Mouse (Mus musculus) T-helper 1 cell (primary cell): Measurements from ENCODE around the gene Gm9945.

Experiments used
- in situ Hi-C: fragments of 300-600 bp; cut with MboI, MseI; formaldehyde crosslinking; loops from one replicate; pipeline ENCODE4 v1.15.1; 2025; ENCODE audit warnings: high pct_unique_total_duplicates

Gene Gm9945

GRCm38 (mm10) chr11:53493243-53493955, 13.4 kb downstream of the Gm9945 start:
- in situ Hi-C loops = no loop called here

- in situ Hi-C loops = no loop called here
These were observed 15.5 kb downstream of the Gm9945 start for GRCm38 (mm10) chr11:53495417-53495816.

DNA sequence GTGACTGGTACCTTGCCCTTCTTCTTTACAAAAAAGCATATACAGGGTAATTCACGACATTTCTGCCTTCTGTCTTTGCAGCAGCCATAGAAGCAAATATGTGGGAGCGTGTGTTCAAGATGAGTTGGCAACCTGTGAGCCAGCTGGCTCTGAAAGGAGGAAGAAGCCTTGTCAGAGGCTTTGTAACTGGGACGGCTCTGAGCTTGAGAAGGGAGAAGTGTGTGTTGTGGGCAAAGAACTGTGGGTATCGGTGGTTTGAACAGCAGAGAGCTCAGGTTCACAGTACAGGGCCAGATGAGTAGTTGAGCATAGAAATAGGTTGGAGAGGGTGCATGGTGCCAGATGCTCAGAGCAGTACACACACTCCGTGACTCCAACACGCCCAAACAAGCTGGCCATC, 17.0 kb downstream of the Gm9945 start:
- in situ Hi-C loops = no loop called here

- in situ Hi-C loops = no loop called here
These were observed 20.6 kb downstream of the Gm9945 start for GRCm38 (mm10) chr11:53500569-53500968.

- in situ Hi-C loops = no loop called here
These were observed 22.2 kb downstream of the Gm9945 start for GRCm38 (mm10) chr11:53502039-53502765.

- in situ Hi-C loops = no loop called here
These were observed 23.8 kb downstream of the Gm9945 start for GRCm38 (mm10) chr11:53503738-53504137.

- in situ Hi-C loops = no loop called here
These were observed 24.4 kb downstream of the Gm9945 start for GRCm38 (mm10) chr11:53504376-53504775.

DNA sequence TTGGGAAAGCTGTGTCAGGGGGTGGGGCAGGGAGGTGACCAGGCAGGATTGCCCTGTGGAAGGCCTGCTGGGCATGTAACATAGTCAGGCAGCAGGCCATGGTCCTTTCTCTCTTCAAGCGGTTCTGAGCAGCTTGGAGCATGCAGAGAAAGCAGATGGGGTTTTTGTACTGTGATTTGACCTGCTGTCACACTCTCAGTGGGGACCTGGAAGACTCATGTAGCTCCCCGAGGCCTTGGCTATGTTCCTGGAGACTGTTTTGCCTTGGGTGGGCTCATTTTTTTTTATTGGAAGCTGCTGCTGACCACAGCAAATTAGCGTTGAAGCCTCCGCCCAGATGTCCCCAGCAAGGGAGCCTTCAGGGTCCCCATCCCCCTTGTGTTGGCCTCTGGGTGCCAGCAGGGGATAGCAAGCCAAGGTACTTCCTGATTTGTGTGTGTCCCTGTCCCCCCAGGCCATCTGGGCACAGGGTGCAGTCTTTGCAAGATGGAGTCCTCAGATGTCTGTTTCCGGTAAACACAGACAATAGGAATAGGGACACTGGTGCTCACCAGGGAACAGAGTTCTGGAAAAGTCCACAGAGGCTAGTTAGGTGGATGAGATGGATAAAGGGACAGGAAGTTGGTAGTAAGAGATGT, 25.2 kb downstream of the Gm9945 start:
- in situ Hi-C loops = no loop called here

DNA sequence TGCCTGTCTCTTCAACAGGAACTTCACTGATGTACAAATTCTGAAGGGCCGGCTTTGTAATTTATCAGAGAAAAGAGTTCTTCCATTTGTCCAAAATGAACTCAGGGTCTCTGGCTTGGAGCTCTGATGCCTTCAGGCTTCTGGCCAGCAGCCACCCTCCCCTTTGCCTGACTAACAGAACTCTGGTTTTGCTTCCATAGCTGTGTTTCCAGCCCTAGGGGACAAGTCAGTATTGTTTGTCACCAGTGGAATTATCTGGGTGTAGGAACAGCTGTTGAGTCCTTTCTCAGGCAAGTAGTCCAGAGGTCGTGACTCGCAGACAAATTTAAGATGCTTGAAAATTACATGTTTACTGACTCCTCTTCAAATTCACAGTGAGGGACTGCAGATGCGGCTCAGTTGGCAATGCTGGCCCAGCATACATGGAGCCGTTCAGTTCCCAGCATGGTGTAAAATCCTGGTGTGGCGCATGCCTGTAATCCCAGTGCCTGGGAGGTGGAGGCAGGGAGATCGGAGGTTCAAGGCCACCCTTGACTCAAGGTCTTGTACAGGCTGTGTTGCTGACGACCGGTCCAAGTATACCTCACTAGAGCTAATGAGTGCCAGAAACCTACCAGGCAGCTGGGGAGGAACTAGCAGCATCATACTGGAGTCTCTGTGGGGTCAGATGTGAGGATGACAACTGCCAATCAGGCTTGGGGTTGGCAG, 27.3 kb downstream of the Gm9945 start:
- in situ Hi-C loops = no loop called here

DNA sequence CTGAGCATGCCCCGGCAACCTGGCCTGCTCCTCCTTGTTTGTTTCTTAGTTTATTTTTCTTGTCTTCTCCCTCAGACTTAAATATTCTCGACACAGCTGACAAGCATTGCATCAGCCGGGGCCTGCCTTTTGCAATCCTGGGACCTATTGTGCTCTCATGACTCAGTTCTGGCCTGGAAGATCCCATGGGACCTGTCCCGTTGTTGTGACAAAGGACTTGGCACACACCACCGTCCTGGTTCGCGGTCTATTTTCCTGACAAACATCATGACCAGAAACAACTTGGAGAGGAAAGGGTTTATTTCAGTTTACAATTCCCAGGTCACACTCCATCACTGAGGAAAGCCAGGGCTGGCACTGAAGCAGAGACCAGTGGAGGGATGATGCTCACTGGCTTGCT, 28.2 kb downstream of the Gm9945 start:
- in situ Hi-C loops = no loop called here

DNA sequence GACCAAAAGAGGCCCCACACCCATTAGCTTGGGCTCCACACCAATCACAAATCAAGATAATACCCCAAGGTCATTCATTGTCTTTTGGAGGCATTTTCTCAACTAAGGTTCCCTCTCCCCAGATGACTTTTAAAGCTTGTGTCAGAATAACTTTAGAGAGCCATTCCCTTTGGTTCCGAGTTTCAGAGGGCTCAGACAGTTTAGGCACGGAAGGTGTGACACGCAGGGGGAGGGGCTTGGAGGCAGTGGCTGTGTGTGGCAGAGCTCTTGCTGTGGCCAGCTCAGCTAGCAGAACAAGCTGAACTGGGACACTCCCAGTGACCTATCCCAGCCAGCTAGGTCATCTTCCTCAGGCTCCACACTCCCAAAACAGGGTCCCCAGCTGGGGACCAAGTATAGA, 28.6 kb downstream of the Gm9945 start:
- in situ Hi-C loops = no loop called here

DNA sequence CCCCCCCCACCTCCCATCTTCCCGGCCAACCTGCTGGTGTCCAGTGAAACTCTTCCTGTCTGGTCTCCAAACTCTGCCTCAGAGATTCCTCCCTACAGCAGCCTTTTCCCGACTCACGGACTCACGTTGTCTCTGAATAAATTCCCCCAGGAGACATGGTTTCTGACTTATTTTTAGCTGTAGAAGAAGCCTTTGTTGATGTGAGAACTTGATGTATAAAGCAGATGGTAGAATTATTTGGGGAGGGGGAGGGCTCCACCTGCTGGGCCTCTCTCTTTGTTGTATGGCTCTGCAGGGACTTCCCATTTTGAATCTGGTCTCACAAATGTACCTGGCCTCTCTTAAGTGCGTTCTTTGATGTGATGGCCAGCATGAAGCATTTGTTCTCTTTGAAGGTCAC, 30.4 kb downstream of the Gm9945 start:
- in situ Hi-C loops = no loop called here

- in situ Hi-C loops = no loop called here
These were observed 37.0 kb downstream of the Gm9945 start for GRCm38 (mm10) chr11:53516775-53517627.

DNA sequence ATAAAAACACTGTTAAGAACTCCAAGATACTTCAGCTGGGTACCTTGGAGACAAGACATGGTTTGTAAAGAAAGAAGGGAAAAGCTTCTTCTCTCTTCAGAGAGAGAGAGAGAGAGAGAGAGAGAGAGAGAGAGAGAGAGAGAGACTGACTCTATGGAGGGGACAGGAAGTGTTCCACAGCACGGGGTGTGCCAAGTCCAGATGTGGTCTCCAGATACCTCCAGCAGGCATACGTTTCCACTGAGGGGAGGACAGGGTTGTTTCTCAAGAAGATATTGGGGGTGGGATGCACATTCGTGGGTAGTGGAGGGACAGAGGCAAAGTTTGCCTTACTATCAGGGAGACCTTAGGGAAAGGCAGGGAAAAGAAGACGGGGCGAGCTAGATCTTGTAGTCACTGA, 38.8 kb downstream of the Gm9945 start:
- in situ Hi-C loops = no loop called here

GRCm38 (mm10) chr11:53519207-53520121, 39.5 kb downstream of the Gm9945 start, which contains the start of gene Sept8:
TSS of gene Sept8 (plus strand) at chr11:53519257.
- in situ Hi-C loops = no loop called here

GRCm38 (mm10) chr11:53520122-53520978, 40.4 kb downstream of the Gm9945 start:
- in situ Hi-C loops = no loop called here

DNA sequence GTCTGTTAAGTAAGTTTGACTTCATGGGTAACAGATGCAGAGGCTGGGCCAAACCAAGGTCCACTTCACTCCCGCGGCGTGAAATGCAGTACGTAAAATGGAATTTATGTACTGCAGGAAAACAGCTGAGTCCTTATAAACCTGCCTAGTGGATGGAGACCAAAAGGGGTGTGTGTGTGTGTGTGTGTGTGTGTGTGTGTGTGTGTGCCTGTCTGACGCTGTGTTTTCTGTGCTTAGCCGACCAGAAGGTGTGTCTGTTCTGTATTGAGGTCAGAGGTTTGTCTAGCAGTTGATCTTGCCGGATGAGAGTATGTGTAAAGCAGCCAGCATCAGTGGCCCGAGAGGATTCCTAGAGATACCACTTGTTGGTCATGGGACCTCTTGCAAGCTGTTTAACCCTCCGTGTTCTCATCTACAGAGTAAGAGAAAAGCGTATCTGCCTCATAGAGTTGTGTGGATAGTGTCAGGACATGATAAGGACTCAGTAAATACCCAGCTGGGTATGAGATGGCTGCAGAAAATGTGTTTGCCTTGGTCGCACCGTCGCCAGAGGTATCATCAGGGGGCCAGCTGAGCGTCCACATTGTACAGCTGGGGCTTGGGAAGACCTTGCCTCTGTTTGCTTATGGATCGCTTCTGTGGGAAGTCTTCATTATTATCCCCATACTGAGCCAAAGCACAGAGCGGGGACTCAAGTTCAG, 41.3 kb downstream of the Gm9945 start:
- in situ Hi-C loops = no loop called here

- in situ Hi-C loops = no loop called here
These were observed 41.8 kb downstream of the Gm9945 start for GRCm38 (mm10) chr11:53521821-53522131.

DNA sequence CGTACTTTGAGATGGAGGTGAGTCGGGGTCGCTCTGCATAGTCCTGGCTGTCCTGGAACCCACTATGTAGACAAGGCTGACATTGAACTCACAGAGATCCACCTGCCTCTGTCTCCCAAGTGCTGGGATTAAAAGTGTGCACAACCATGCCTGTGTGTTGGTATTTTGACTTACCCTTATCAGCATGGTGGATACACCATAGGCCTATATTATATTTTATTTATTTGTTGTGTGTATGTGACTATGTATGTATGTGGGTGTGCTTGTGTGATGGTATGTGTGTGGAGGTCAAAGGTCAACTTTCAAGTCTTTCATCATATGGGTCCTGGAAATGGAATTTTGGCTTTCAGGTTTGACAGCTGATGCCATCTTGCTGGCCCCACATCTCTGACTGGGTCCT, 42.4 kb downstream of the Gm9945 start:
- in situ Hi-C loops = no loop called here
